Mouse (Mus musculus) olfactory bulb, adult 2 months (tissue): ENCODE measurements around the gene Rsad1.

Experiments
- CTCF ChIP-seq: fragments of 200-500 bp; IDR thresholded peaks from 2 replicates; pipeline ENCODE4 v1.5.1; 2012; ENCODE audit warnings: low read depth, mild to moderate bottlenecking, low read length, moderate library complexity; ENCODE audit not compliant: insufficient read depth
- POLR2A ChIP-seq: fragments of 200-500 bp; IDR thresholded peaks from 2 replicates; pipeline ENCODE4 v1.6.1; 2012; ENCODE audit warnings: mild to moderate bottlenecking, low read depth, low read length, moderate library complexity; ENCODE audit not compliant: insufficient read depth

- no peak for TF ChIP-seq CTCF
- no peak for TF ChIP-seq POLR2A
These were observed 15.5 kb upstream of the Rsad1 start, which contains the start of gene Chad for GRCm38 (mm10) chr11:94564437-94565150.
